Mouse (Mus musculus): ENCODE measurements around the gene Tspo.
A peak's percentile ranks its signal among the peaks of the same experiment; 100 is the strongest.

GRCm38 (mm10) chr15:83518215-83519048, 45.0 kb upstream of the Tspo start:
- TF ChIP-seq CTCF (IDR thresholded peaks at IDR 0.05; ENCODE audit: insufficient read depth, low read depth, low read length) (peak; percentile 50), POLR2A (IDR thresholded peaks at IDR 0.05; ENCODE audit: insufficient read depth, low read depth, low read length) (no peak)
